Mouse (Mus musculus): Measurements from ENCODE around the gene Susd3.
A peak's percentile ranks its signal among the peaks of the same experiment; 100 is the strongest.

Susd3 gene

DNA sequence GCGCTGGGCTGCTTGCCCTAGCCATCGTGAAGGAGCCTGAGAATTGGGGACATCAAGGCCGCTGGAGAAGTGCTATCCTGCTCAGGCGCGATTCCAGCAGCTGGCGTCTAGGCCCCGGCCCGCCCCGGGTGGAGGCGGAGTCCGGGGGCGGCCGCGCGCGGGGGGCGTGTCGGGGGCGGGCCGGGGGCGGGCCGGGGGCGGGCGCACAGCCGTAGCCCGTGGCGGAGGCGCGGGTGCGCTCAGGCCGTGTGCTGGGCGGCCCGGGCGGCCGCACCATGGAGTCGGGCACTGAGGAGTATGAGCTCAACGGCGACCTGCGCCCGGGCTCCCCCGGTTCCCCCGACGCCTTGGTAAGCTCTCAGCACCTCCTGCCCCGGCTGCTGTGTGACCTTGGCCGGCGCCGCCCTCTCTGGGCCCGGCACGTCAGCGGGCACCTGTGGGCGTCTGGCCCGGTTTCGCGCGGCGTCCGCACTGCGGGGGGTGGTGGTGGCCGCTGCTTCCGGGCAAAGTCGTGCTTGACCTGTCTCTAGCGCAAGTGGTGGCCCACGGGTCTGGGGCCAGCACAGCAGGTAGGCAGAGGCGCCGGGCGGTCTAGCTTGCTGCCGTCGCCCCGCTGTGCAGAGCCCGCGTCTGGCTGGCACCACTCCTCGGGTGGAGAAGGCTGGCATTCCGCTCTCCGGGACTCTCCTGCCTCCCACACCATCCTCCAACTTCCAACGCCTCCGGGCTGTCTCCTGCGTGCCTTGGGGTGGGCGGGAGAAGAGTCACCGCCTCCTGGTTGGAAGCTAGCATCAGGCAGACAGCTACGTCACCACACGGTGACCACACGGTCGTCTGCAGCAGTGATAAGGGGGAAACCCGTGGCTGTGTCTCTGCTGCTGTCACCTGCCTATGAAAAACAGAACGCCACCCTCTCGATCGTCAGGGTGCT is 61.0 kb downstream of the Susd3 start, which contains the start of gene Ninj1:
Gene Ninj1 (plus strand): TSS at position 198 of the 931 bp plus-strand sequence.
- peak; percentile 76 to 80 for DNase-seq (ENCODE audit: low spot score in 2 of 2)

DNA sequence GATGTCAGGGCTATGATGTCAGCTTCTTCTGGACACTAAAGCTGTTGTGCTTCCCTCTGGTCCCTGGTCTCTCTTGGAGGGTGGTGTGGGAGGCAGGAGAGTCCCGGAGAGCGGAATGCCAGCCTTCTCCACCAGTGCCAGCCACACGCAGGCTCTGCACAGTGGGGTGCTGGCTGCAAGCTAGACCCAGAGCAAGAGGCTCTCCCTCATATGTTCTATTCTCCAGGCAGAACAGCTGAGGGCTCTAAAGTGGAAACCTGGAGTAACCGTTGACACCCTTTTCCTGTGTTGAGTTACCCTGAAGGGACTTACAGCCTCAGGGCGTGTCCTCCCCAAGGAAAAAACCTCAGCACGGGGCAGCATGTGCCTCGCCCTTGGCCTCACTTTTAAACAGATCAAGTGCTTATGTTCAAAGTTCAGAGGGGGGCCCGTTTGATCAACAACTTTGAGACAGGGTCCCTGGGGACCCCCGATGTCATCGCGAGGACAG is 61.7 kb downstream of the Susd3 start:
- no peak for DNase-seq (ENCODE audit: low spot score in 2 of 2)

DNA sequence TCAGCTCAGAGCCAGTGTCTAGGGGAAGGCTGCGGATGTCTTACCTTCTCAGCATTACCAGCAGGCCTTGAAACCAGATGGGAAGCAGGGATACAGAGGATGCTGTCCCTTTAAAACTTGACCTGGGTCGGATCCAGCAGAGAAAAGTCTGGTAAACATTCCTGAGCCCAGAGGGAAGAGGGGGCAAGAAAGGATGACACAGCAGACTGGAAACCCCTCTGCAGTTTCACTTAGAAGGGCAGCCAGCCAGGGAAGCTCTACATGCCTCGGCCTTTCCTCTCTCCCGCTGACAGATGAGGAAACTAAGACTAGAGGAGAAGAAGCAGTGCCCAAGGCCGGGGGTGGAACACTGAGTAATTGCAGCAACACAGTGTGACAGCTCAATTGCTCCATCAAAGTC is 64.9 kb downstream of the Susd3 start:
- DNase-seq (ENCODE audit: low spot score in 2 of 2): no peak

DNA sequence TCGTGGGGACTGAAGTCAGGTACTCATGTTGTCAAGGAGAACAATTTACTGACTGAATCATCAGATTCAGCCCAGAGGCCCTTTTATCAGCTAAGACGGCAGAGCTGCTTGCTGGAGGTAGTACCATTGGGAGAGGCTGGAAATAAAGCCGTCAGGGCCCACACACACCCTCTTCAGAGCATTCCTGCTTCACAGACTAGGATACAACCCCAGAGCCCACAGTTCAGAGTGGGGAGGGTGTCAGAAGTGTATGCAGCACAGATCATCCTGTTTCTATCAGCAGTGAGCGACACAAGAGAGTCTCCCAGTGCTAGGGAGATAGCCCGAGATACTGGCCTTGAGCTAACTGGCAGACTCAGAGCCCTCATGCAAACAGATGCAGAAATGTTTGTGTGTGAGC is 65.3 kb downstream of the Susd3 start:
- DNase-seq (ENCODE audit: low spot score in 2 of 2): no peak

DNA sequence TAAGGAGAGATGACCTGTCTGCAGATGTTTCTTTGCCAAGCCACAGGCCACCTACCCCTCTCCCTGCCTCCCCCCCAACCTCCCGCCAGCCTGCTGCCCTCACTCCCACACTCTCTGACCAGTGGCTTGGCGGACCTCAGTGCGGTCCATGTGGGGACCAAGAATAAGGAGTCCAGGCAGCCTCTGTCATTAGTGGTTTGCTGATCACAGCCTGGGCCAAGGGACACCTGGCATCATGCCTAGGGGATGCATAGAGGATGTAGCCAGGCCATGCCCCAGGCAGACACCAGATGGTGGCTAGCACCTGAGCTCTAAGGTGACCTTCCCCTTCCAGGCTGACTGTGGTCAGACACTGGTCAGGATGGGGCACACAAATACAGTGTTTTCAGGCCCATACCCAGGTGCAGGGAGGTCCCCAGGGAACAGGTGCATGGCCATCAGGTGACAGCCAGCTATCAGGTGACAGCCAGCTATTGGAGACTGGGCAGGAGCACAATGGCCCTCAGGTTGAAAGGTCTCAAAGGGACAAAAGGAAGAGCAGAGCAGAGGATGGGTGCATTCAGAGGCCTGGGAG is 67.0 kb downstream of the Susd3 start:
- no peak for DNase-seq (ENCODE audit: low spot score in 2 of 2)

DNA sequence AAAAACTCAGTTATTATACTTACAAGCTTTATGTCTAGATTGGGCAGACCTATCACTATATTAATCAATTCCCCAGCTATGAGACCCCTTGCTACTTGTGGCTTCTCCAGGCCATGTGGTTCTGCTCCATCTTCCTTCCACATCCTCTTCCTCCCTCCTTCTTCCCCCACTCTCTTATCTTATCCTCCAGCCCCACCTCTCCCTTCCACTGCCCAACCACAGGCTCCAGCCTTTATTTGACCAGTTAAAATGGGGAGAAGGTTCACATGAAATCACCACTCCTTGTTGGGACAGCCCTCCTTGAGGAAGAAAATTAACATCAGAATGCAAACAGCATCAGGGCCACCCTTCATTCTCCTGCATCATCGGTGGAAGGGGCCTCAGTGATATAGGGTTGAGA is 67.8 kb downstream of the Susd3 start:
- no peak for DNase-seq (ENCODE audit: low spot score in 2 of 2)
